Mouse (Mus musculus) stomach, embryonic 16.5 days (tissue): ENCODE results near the gene Tab3. TPM values are rescaled to one million over a fixed set of nuclear protein-coding genes. Genes with fewer than 3 reads are reported as not detected.

ENCODE experiments used
- ATAC-seq: fragments of 200-750 bp; cut with Nextera tagmentation; 2 replicates; pipeline ENCODE4 v1.8.0; 2017; ENCODE audit warnings: moderate number of reproducible peaks, moderate TSS enrichment; ENCODE audit not compliant: insufficient read depth, low FRiP score
- H3K27ac ChIP-seq: fragments of 300-500 bp; sonication (generic); 2 replicates; pipeline ENCODE4 v1.5.1; 2014; ENCODE audit warnings: low read length
- H3K27me3 ChIP-seq: fragments of 300-500 bp; sonication (generic); 2 replicates; pipeline ENCODE4 v1.6.1; 2014; ENCODE audit warnings: low read length, control low read depth, mixed read lengths; ENCODE audit not compliant: control insufficient read depth, insufficient read depth
- H3K36me3 ChIP-seq: fragments of 300-500 bp; sonication (generic); 2 replicates; pipeline ENCODE4 v1.6.1; 2014; ENCODE audit warnings: low read length; ENCODE audit not compliant: control insufficient read depth, insufficient read depth
- H3K4me1 ChIP-seq: fragments of 300-500 bp; sonication (generic); 2 replicates; pipeline ENCODE4 v1.6.1; 2014; ENCODE audit warnings: low read length, control low read depth, mixed read lengths; ENCODE audit not compliant: control insufficient read depth, insufficient read depth
- H3K4me2 ChIP-seq: fragments of 300-500 bp; sonication (generic); 2 replicates; pipeline ENCODE4 v1.6.1; 2014; ENCODE audit warnings: low read depth, low read length, mixed read lengths
- H3K4me3 ChIP-seq: fragments of 300-500 bp; sonication (generic); replicated peaks from 2 replicates; pipeline ENCODE4 v1.5.1; 2014; ENCODE audit warnings: mild to moderate bottlenecking, low read length
- H3K9ac ChIP-seq: fragments of 300-500 bp; sonication (generic); 2 replicates; pipeline ENCODE4 v1.6.1; 2014; ENCODE audit warnings: low read length
- H3K9me3 ChIP-seq: fragments of 300-500 bp; sonication (generic); replicated peaks from 2 replicates; pipeline ENCODE4 v1.6.1; 2016; ENCODE audit warnings: low read length, control low read depth; ENCODE audit not compliant: control insufficient read depth
- WGBS: fragments of 180-500 bp; shearing (Covaris S2); extraction: QIAGEN DNeasy Blood & Tissue Kit; methylation state at CpG from one replicate; pipeline ENCODE4 v1.1.7; 2014; 5-methylcytosine and 5-hydroxymethylcytosine counted together
- microRNA-seq: library from miRNA; unstranded; fragments of <30 nt; microRNA quantifications from one replicate; pipeline ENCODE4, GENCODE M21; 2016
- polyA plus RNA-seq: library from polyadenylated mRNA; unstranded; fragments of >200 nt; fragmentation: Nextera tagmentation; extraction: Ambion mirVana; gene quantifications from 2 replicates; pipeline ENCODE4 v1.2.1, GENCODE M21; 2015

The Tab3 gene
- polyA plus RNA-seq, 1 experiment from 2014 or later: 4.3 TPM

GRCm38 (mm10) chrX:85585575-85585974 lies 11.8 kb downstream of the Tab3 start:
- no peaks in the 10 kb centered on the region for H3K4me1 ChIP-seq
- H3K27me3 ChIP-seq: no peaks in the 10 kb centered on the region
- no peak for ATAC-seq
- H3K4me2 ChIP-seq: no peak overlapping the region
- H3K4me3 ChIP-seq: no peak overlapping the region
- no peak overlapping the region for H3K27ac ChIP-seq
- H3K9ac ChIP-seq: no peak overlapping the region
- H3K36me3 ChIP-seq: no peaks in the 10 kb centered on the region
- H3K9me3 ChIP-seq: no peaks in the 10 kb centered on the region

- Histone ChIP-seq H3K36me3 (no peaks in the 10 kb centered on the region), H3K9ac (no peak overlapping the region), H3K9me3 (no peaks in the 10 kb centered on the region), H3K4me3 (no peak overlapping the region), H3K27me3 (no peaks in the 10 kb centered on the region), H3K27ac (no peak overlapping the region), H3K4me2 (no peak overlapping the region), H3K4me1 (no peaks in the 10 kb centered on the region)
- WGBS: 87% methylated on average over 2 of the region's 2 CpGs
- peak; percentile 66; the same call in 1 of the 2 replicates for ATAC-seq
Measured at GRCm38 (mm10) chrX:85614701-85615100, 40.9 kb downstream of the Tab3 start.

- Histone ChIP-seq H3K27ac (no peak overlapping the region), H3K9me3 (no peaks in the 10 kb centered on the region), H3K27me3 (no peaks in the 10 kb centered on the region), H3K36me3 (no peaks in the 10 kb centered on the region), H3K9ac (no peak overlapping the region), H3K4me3 (no peak overlapping the region), H3K4me2 (no peak overlapping the region), H3K4me1 (no peaks in the 10 kb centered on the region)
- WGBS: 40% methylated on average over 8 of the region's 8 CpGs
- ATAC-seq: no peak
Measured at GRCm38 (mm10) chrX:85646204-85646777, 72.5 kb downstream of the Tab3 start.

GRCm38 (mm10) chrX:85676808-85677207 lies 103.0 kb downstream of the Tab3 start:
- Histone ChIP-seq H3K4me3 (no peak overlapping the region), H3K4me1 (no peaks in the 10 kb centered on the region), H3K27me3 (no peaks in the 10 kb centered on the region), H3K4me2 (no peak overlapping the region), H3K27ac (no peak overlapping the region), H3K9me3 (no peaks in the 10 kb centered on the region), H3K36me3 (no peaks in the 10 kb centered on the region), H3K9ac (no peak overlapping the region)
- 19% methylated on average over 7 of the region's 7 CpGs for WGBS
- no peak for ATAC-seq

- Histone ChIP-seq H3K4me3 (no peak overlapping the region), H3K36me3 (no peaks in the 10 kb centered on the region), H3K9ac (no peak overlapping the region), H3K27me3 (no peaks in the 10 kb centered on the region), H3K27ac (no peak overlapping the region), H3K4me2 (no peak overlapping the region), H3K9me3 (no peaks in the 10 kb centered on the region), H3K4me1 (no peaks in the 10 kb centered on the region)
- ATAC-seq: no peak
- WGBS: 49% methylated on average over 1 of the region's 1 CpGs
Measured at GRCm38 (mm10) chrX:85682125-85682524, 108.3 kb downstream of the Tab3 start.

- Histone ChIP-seq H3K9me3 (no peaks in the 10 kb centered on the region), H3K4me2 (no peak overlapping the region), H3K4me3 (no peak overlapping the region), H3K27me3 (no peaks in the 10 kb centered on the region), H3K36me3 (no peaks in the 10 kb centered on the region), H3K4me1 (no peaks in the 10 kb centered on the region), H3K27ac (no peak overlapping the region), H3K9ac (no peak overlapping the region)
- 74% methylated on average over 2 of the region's 2 CpGs for WGBS
- no peak for ATAC-seq
Measured at GRCm38 (mm10) chrX:85683723-85684122, 109.9 kb downstream of the Tab3 start.

Small RNA genes lying within 50 kb of the gene (microRNA-seq; reads per million reads assigned to microRNA genes)
- not detected for gene Gm44378

Other genes with a start within 250 kb of the Tab3 start
- gene Gk, start 202.8 kb downstream of the Tab3 start, polyA plus RNA-seq: 21.1 and 22.1 TPM in 2 replicates